Mouse (Mus musculus): Measurements from ENCODE around the gene Tnni3k. TPM values are rescaled to one million over a fixed set of nuclear protein-coding genes. Genes with fewer than 3 reads are reported as not detected.

Tnni3k gene
- total and polyA plus RNA-seq, 3 experiments, result 0.07 TPM; not detected in 2

DNA sequence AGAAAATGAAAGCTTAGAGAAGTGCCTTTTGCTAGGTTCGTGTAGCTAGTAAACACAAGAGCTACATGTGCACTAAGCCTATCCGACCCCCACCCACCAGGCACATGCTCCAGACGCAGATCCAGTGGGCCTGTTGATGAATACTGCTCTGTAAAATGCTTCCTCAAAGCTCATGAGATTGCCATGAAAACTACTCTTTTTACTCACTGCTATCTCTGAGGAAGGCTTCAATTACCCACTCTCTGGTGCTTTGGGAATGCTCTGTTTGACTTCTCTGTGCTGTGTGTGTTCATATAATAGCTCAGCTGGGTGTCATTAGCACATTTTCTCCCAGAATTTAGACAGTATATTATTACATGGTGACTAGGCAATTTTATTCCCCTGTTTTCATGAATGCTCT lies 297.1 kb downstream of the Tnni3k start:
- H3K9ac ChIP-seq (ENCODE audit: insufficient read depth, low read depth), result no peak overlapping the region
- no peak for DNase-seq (ENCODE audit: extremely low read depth)
- H3K9me3 ChIP-seq (replicated peaks; ENCODE audit: low read length), result peaks cover 5% of the 10 kb centered on the region
- no peak overlapping the region for H3K4me3 ChIP-seq (replicated peaks in 1 of 3; ENCODE audit: low read depth in 2 of 3, low read length in 2 of 3, poor library complexity in 1 of 3)
- H3K36me3 ChIP-seq (replicated peaks in 1 of 2; ENCODE audit: control insufficient read depth in 1 of 2, insufficient read depth in 1 of 2, low read length in 1 of 2), result no peaks in the 10 kb centered on the region
- H3K27ac ChIP-seq (ENCODE audit: insufficient read depth, low read depth), result no peak overlapping the region
- no peaks in the 10 kb centered on the region for H3K79me2 ChIP-seq (replicated peaks; ENCODE audit: control insufficient read depth, extremely low read depth, insufficient read depth, poor library complexity, severe bottlenecking)
- H3K4me1 ChIP-seq (ENCODE audit: control insufficient read depth in 1 of 2, insufficient read depth in 2 of 2), result peaks cover 0 to 13% of the 10 kb centered on the region in 2 experiments; a peak in 2 of 4 replicates
- H3K4me2 ChIP-seq (ENCODE audit: insufficient read depth, low read depth, poor library complexity, severe bottlenecking), result no peak overlapping the region
- dilution Hi-C loops (cut with MboI; ENCODE audit: extremely low pct_ligation_motif_present, extremely low pct_unique_long_range_greater_than_20kb, low sequenced_read_pairs) (no loop called here), in situ Hi-C loops (cut with MboI; ENCODE audit: low pct_ligation_motif_present, low pct_unique_long_range_greater_than_20kb, low sequenced_read_pairs) (no loop called here)
- TF ChIP-seq ZMIZ1 (IDR thresholded peaks at IDR 0.05; ENCODE audit: low read depth, low read length) (no peak), USF2 (conservative IDR thresholded peaks at IDR 0.05; ENCODE audit: low read depth, low read length) (no peak), RCOR1 (conservative IDR thresholded peaks at IDR 0.05; ENCODE audit: low read depth, low read length) (no peak)
- H3K27me3 ChIP-seq (replicated peaks), result no peaks in the 10 kb centered on the region

DNA sequence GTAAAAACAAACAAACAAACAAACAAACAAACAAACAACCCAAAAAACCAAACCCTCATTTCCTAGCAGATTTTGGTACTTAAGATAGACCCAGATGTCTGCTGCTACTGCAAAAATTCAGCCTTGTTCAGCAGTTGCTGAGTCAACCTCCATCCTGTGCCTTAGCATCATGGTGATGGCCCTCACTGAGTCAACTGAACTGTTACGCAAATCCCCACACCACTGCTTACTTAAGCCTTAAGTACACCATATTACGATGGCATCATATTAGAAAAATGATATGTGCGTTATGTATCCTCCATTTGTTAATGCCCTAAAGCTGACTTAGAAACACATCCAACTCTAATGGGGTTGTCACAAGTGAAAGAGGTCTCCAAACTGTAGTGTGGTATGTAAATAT lies 300.0 kb downstream of the Tnni3k start:
- in situ Hi-C loops (cut with MboI; ENCODE audit: low pct_ligation_motif_present, low pct_unique_long_range_greater_than_20kb, low sequenced_read_pairs), result no loop called here
- Histone ChIP-seq H3K4me1 (ENCODE audit: control insufficient read depth in 1 of 2, insufficient read depth in 2 of 2) (peaks cover 0 to 6% of the 10 kb centered on the region in 2 experiments; a peak in 1 of 4 replicates), H3K36me3 (replicated peaks in 1 of 2; ENCODE audit: control insufficient read depth in 1 of 2, insufficient read depth in 1 of 2, low read length in 1 of 2) (no peaks in the 10 kb centered on the region), H3K27ac (ENCODE audit: insufficient read depth, low read depth) (no peak overlapping the region), H3K4me2 (ENCODE audit: insufficient read depth, low read depth, poor library complexity, severe bottlenecking) (no peak overlapping the region), H3K79me2 (replicated peaks; ENCODE audit: control insufficient read depth, extremely low read depth, insufficient read depth, poor library complexity, severe bottlenecking) (no peaks in the 10 kb centered on the region), H3K9ac (ENCODE audit: insufficient read depth, low read depth) (no peak overlapping the region), H3K4me3 (replicated peaks in 1 of 3; ENCODE audit: low read depth in 2 of 3, low read length in 2 of 3, poor library complexity in 1 of 3) (no peak overlapping the region), H3K9me3 (replicated peaks; ENCODE audit: low read length) (no peaks in the 10 kb centered on the region), H3K27me3 (replicated peaks) (no peaks in the 10 kb centered on the region)
- dilution Hi-C loops (cut with MboI; ENCODE audit: extremely low pct_ligation_motif_present, extremely low pct_unique_long_range_greater_than_20kb, low sequenced_read_pairs), result no loop called here
- TF ChIP-seq UBTF (IDR thresholded peaks at IDR 0.05; ENCODE audit: low read depth, low read length) (no peak), POLR2A (IDR thresholded peaks at IDR 0.05; ENCODE audit: low read depth, low read length) (no peak), NELFE (IDR thresholded peaks at IDR 0.05; ENCODE audit: low read depth, low read length) (no peak), MXI1 (IDR thresholded peaks at IDR 0.05; ENCODE audit: low read depth, low read length) (no peak), USF2 (conservative IDR thresholded peaks at IDR 0.05; ENCODE audit: low read depth, low read length) (no peak), MAFK (IDR thresholded peaks at IDR 0.05; ENCODE audit: insufficient replicate concordance, low read length) (no peak), GABPA (IDR thresholded peaks at IDR 0.05; ENCODE audit: insufficient replicate concordance, low read depth, low read length) (no peak), ELF1 (IDR thresholded peaks at IDR 0.05; ENCODE audit: low read depth, low read length) (no peak), MAX (IDR thresholded peaks at IDR 0.05; ENCODE audit: low read length) (no peak), ETS1 (conservative IDR thresholded peaks at IDR 0.05; ENCODE audit: low read depth, low read length) (no peak), PAX5 (IDR thresholded peaks at IDR 0.05; ENCODE audit: low read length) (no peak), JUN (IDR thresholded peaks at IDR 0.05; ENCODE audit: insufficient read depth, low read depth, low read length) (no peak), IRF4 (IDR thresholded peaks at IDR 0.05; ENCODE audit: low read depth, low read length) (no peak), NRF1 (IDR thresholded peaks at IDR 0.05; ENCODE audit: low read depth, low read length) (no peak)
- no peak for DNase-seq (ENCODE audit: extremely low read depth)
